Mouse (Mus musculus): ENCODE data around the gene Chst8.

GRCm38 (mm10) chr7:34778426-34778825 lies 34.1 kb downstream of the Chst8 start:
- TF ChIP-seq CTCF (IDR thresholded peaks at IDR 0.05; ENCODE audit: low read depth) (no peak), EP300 (optimal IDR thresholded peaks at IDR 0.05) (no peak)

Measured in stomach, postnatal 0 days (tissue).